Mouse (Mus musculus): ENCODE measurements around the gene Sod2. TPM values are rescaled to one million over a fixed set of nuclear protein-coding genes. Genes with fewer than 3 reads are reported as not detected.

The Sod2 gene
- total RNA-seq (2023), result 86.1 to 99.6 TPM (median 91.6 TPM) in 4 replicates

GRCm38 (mm10) chr17:13006546-13006945, at the start of gene Sod2:
Gene Sod2 (plus strand): TSS chr17:13006846.

GRCm38 (mm10) chr17:12960331-12960873, 46.2 kb upstream of the Sod2 start, which contains the start of gene Acat2:
Gene Acat2 (minus strand): TSS chr17:12960747.

GRCm38 (mm10) chr17:12994069-12994468, 12.6 kb upstream of the Sod2 start, which contains the start of gene Wtap:
Gene Wtap (minus strand): TSS chr17:12994169.

GRCm38 (mm10) chr17:13052124-13052813, 45.6 kb downstream of the Sod2 start, which contains the start of gene Gpr31b:
Gene Gpr31b (minus strand): TSS chr17:13052296.

GRCm38 (mm10) chr17:13060804-13061203, 54.2 kb downstream of the Sod2 start, which contains the start of gene Tcp10b:
Gene Tcp10b (plus strand): TSS chr17:13061104.

Other genes starting within 250 kb of the Sod2 start
- 9.4 to 12.3 TPM (median 11.5 TPM) in 4 replicates for gene Igf2r, start 237.2 kb upstream of the Sod2 start, total RNA-seq (2023)
- gene Mas1, start 138.7 kb upstream of the Sod2 start, total RNA-seq (2023), result not detected in 4 replicates
- gene Mrgprh, start 130.8 kb upstream of the Sod2 start, total RNA-seq (2023), result not detected in 4 replicates
- 0.70 to 1.6 TPM (median 1.3 TPM) in 4 replicates for gene Pnldc1, start 96.6 kb upstream of the Sod2 start, total RNA-seq (2023)
- 236 to 273 TPM (median 245 TPM) in 4 replicates for gene Tcp1, start 91.1 kb upstream of the Sod2 start, total RNA-seq (2023)
- 29.7 to 49.5 TPM (median 37.6 TPM) in 4 replicates for gene Mrpl18, start 90.5 kb upstream of the Sod2 start, total RNA-seq (2023)
- 1.3 TPM in 1 of 4 replicates, not detected in the others for gene Acat3, start 66.2 kb upstream of the Sod2 start, total RNA-seq (2023)
- 15.6 to 22.5 TPM (median 18.0 TPM) in 4 replicates for gene Acat2, start 46.1 kb upstream of the Sod2 start, total RNA-seq (2023)
- 93.0 to 106 TPM (median 98.7 TPM) in 4 replicates for gene Wtap, start 12.7 kb upstream of the Sod2 start, total RNA-seq (2023)
- gene Gpr31b, start 45.5 kb downstream of the Sod2 start, total RNA-seq (2023), result 0.46 TPM in 1 of 4 replicates, not detected in the others
- not detected in 4 replicates for gene Tcp10b, start 54.3 kb downstream of the Sod2 start, total RNA-seq (2023)
- gene Unc93a, start 125.0 kb downstream of the Sod2 start, total RNA-seq (2023), result 0.37 to 0.72 TPM (median 0.56 TPM) in 4 replicates
- gene Smok2a, start 214.3 kb downstream of the Sod2 start, total RNA-seq (2023), result not detected in 4 replicates
- not detected in 4 replicates for gene Smok2b, start 223.4 kb downstream of the Sod2 start, total RNA-seq (2023)

All from B cell, adult 62 days (primary cell).